Mouse (Mus musculus): ENCODE measurements around the gene Olfml1.

DNA sequence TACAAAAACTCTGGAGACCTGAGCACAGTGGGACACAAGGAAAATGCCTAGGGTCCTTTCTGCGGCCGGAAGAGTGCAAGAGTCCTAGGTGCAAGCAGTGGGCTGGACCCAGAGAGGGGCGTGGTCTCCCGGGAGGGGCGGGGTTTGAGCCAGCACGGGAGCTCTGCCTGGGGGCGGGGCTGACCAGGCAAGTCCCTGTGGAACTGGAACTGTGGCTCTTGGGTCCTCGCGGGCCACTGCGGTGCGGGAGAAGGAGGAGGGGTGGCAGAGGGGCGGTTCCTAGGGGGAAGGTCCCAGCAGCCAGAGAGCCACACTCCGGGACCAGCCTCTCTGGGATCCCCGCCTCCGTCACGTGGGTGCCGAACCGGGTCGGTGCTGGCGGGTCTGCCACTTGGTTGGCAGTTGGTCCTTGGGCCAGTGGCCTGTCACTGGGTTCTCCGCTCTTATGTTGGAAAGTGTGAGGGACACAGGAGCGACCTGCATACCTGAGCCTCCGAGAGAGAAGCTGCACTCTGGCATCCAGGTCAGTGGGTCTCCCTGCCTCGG is 27.7 kb downstream of the Olfml1 start, which contains the start of gene Ppfibp2:
- no peak for TF ChIP-seq POLR2A (IDR thresholded peaks at IDR 0.05; ENCODE audit: low read depth, low read length)
- TF ChIP-seq CTCF (IDR thresholded peaks at IDR 0.05; ENCODE audit: extremely low read depth, insufficient read depth, insufficient read length, insufficient replicate concordance): no peak
